ENCODE assay signal across 9 mouse cellular contexts in genomic region chr12:56829455-56829883, GRCm38 (mm10).
DNase-seq lines count a peak whose midpoint lies in the region; ATAC-seq and TF ChIP-seq lines count a peak whose summit lies in the region.
"Had no signal": no experiment of that assay in that cellular context is flagged by ENCODE, and none has a peak within 500 bp of the region (broad histone marks: within the 10 kb centered on the region; RNA-seq: fewer than 3 reads in every experiment).

No protein-coding gene starts in this region.

- peak overlapping the region; percentile 9; the same call in 1 of the 2 replicates for H3K4me3 ChIP-seq in forebrain, embryonic 14.5 days (ENCODE audit: low read depth, low read length)
- H3K4me3 ChIP-seq in midbrain, embryonic 11.5 days (ENCODE audit: low read depth, low read length): peak overlapping the region; percentile 22; the same call in 1 of the 2 replicates
- H3K4me3 ChIP-seq in liver, postnatal 0 days (ENCODE audit: low read depth, low read length): no peak overlapping the region
- no peak overlapping the region for H3K4me3 ChIP-seq in heart, embryonic 10.5 days

- TF ChIP-seq EP300 in liver, postnatal 0 days (IDR thresholded peaks at IDR 0.05; ENCODE audit: low read depth): no peak

- no peaks in the 10 kb centered on the region for H3K9me3 ChIP-seq in forebrain, embryonic 14.5 days (replicated peaks; ENCODE audit: control insufficient read depth, low read length)
- no peaks in the 10 kb centered on the region for H3K9me3 ChIP-seq in midbrain, embryonic 11.5 days (ENCODE audit: control insufficient read depth, low read length)
- no peaks in the 10 kb centered on the region for H3K9me3 ChIP-seq in liver, postnatal 0 days (ENCODE audit: low read length)
- no peaks in the 10 kb centered on the region for H3K9me3 ChIP-seq in heart, embryonic 10.5 days

- no peak overlapping the region for H3K9ac ChIP-seq in forebrain, embryonic 14.5 days (ENCODE audit: low read length)
- H3K9ac ChIP-seq in midbrain, embryonic 11.5 days (ENCODE audit: low read length): peak overlapping the region; percentile 7; the same call in 1 of the 2 replicates
- H3K9ac ChIP-seq in liver, postnatal 0 days (replicated peaks): no peak overlapping the region

- peak overlapping the region; percentile 33 for H3K4me2 ChIP-seq in forebrain, embryonic 14.5 days (ENCODE audit: low read length)
- peak overlapping the region; percentile 34 for H3K4me2 ChIP-seq in midbrain, embryonic 11.5 days
- H3K4me2 ChIP-seq in liver, postnatal 0 days (ENCODE audit: low read depth, low read length): no peak overlapping the region

- no peaks in the 10 kb centered on the region for H3K36me3 ChIP-seq in forebrain, embryonic 14.5 days (ENCODE audit: control insufficient read depth, insufficient read depth, low read length)
- H3K36me3 ChIP-seq in midbrain, embryonic 11.5 days (ENCODE audit: control insufficient read depth, insufficient read depth, low read length): no peaks in the 10 kb centered on the region
- no peaks in the 10 kb centered on the region for H3K36me3 ChIP-seq in liver, postnatal 0 days (replicated peaks; ENCODE audit: insufficient read depth, low read length)
- no peaks in the 10 kb centered on the region for H3K36me3 ChIP-seq in heart, embryonic 10.5 days

- H3K27ac ChIP-seq in forebrain, embryonic 14.5 days (ENCODE audit: low read depth, low read length): no peak overlapping the region
- H3K27ac ChIP-seq in midbrain, embryonic 11.5 days (ENCODE audit: low read depth, low read length): no peak overlapping the region
- H3K27ac ChIP-seq in liver, postnatal 0 days (ENCODE audit: low read depth): no peak overlapping the region
- no peak overlapping the region for H3K27ac ChIP-seq in heart, embryonic 10.5 days

- WGBS in forebrain, embryonic 14.5 days: 4% methylated on average over 5 of the region's 5 CpGs
- 9% methylated on average over 5 of the region's 5 CpGs for WGBS in midbrain, embryonic 11.5 days
- WGBS in liver, postnatal 0 days (ENCODE audit: insufficient replicate concordance): 43% methylated on average over 5 of the region's 5 CpGs
- 29% methylated on average over 5 of the region's 5 CpGs for WGBS in heart, embryonic 10.5 days

- H3K27me3 ChIP-seq in forebrain, embryonic 14.5 days (replicated peaks; ENCODE audit: control insufficient read depth, insufficient read depth, low read length): no peaks in the 10 kb centered on the region
- no peaks in the 10 kb centered on the region for H3K27me3 ChIP-seq in midbrain, embryonic 11.5 days (ENCODE audit: control insufficient read depth, insufficient read depth, low read length)
- H3K27me3 ChIP-seq in liver, postnatal 0 days (ENCODE audit: insufficient read depth, low read length): no peaks in the 10 kb centered on the region
- no peaks in the 10 kb centered on the region for H3K27me3 ChIP-seq in heart, embryonic 10.5 days (ENCODE audit: insufficient read depth, poor library complexity, severe bottlenecking)

- peak; percentile 86 for ATAC-seq in forebrain, embryonic 14.5 days
- ATAC-seq in midbrain, embryonic 11.5 days (ENCODE audit: low FRiP score): peak; percentile 94
- ATAC-seq in liver, postnatal 0 days: no peak
- no peak for ATAC-seq in activated CD4-positive, CD25-positive, alpha-beta regulatory T cell, adult 4 months

- peaks cover 8% of the 10 kb centered on the region for H3K4me1 ChIP-seq in forebrain, embryonic 14.5 days (ENCODE audit: control insufficient read depth, insufficient read depth, low read length)
- H3K4me1 ChIP-seq in midbrain, embryonic 11.5 days (ENCODE audit: control insufficient read depth, insufficient read depth, low read length): peaks cover 8% of the 10 kb centered on the region; the same call in 1 of the 2 replicates
- H3K4me1 ChIP-seq in liver, postnatal 0 days (ENCODE audit: insufficient read depth): no peaks in the 10 kb centered on the region
- H3K4me1 ChIP-seq in heart, embryonic 10.5 days: no peaks in the 10 kb centered on the region; the same call in 1 of the 2 replicates

- no peak for TF ChIP-seq CTCF in liver, postnatal 0 days (IDR thresholded peaks at IDR 0.05; ENCODE audit: low read depth)

- DNase-seq in ES-CJ7 (ENCODE audit: low read depth, low spot score): peak; percentile 22
- DNase-seq in R1 (ENCODE audit: low read depth, low spot score): peak; percentile 61
- DNase-seq in forebrain, embryonic 14.5 days (ENCODE audit: low spot score): peak; percentile 70
- DNase-seq in midbrain, embryonic 11.5 days (ENCODE audit: low spot score, missing footprints): peak; percentile 96
- no peak for DNase-seq in liver, postnatal 0 days
- no peak for DNase-seq in yolk sac, embryonic 10.5 days (ENCODE audit: low spot score)
- no peak for DNase-seq in heart, embryonic 10.5 days (ENCODE audit: low spot score)
- DNase-seq: lung, postnatal 10 days had no signal

Comparison
In these comparisons a context has a peak if more than half of its experiments do, and no peak if none do; other contexts are left out.
1. DNase-seq: peak in ES-CJ7 (single experiment), R1 (single experiment), forebrain, embryonic 14.5 days (single experiment) and midbrain, embryonic 11.5 days (single experiment); none in liver, postnatal 0 days (single experiment), yolk sac, embryonic 10.5 days (single experiment) and heart, embryonic 10.5 days (single experiment).
2. ATAC-seq: peak in forebrain, embryonic 14.5 days (single experiment) and midbrain, embryonic 11.5 days (single experiment); none in liver, postnatal 0 days (single experiment) and activated CD4-positive, CD25-positive, alpha-beta regulatory T cell, adult 4 months (single experiment).
3. H3K4me3 ChIP-seq: peak in forebrain, embryonic 14.5 days (single experiment) and midbrain, embryonic 11.5 days (single experiment); none in liver, postnatal 0 days (single experiment) and heart, embryonic 10.5 days (single experiment).